Comparison of ENCODE assay signal across 10 mouse cellular contexts in genomic region chr13:63273859-63274258, GRCm38 (mm10).
DNase-seq lines count a peak whose midpoint lies in the region; ATAC-seq lines count a peak whose summit lies in the region.
"Had no signal": no experiment of that assay in that cellular context is flagged by ENCODE, and none has a peak within 500 bp of the region (broad histone marks: within the 10 kb centered on the region; RNA-seq: fewer than 3 reads in every experiment).

No protein-coding gene starts in this region.

- H3K36me3 ChIP-seq in kidney, embryonic 14.5 days (ENCODE audit: control insufficient read depth, insufficient read depth, low read length): no peaks in the 10 kb centered on the region
- no peaks in the 10 kb centered on the region for H3K36me3 ChIP-seq in hindbrain, embryonic 12.5 days
- no peaks in the 10 kb centered on the region for H3K36me3 ChIP-seq in midbrain, embryonic 11.5 days (ENCODE audit: control insufficient read depth, insufficient read depth, low read length)

- no peaks in the 10 kb centered on the region for H3K9me3 ChIP-seq in kidney, embryonic 14.5 days (ENCODE audit: control insufficient read depth, low read length)
- H3K9me3 ChIP-seq in hindbrain, embryonic 12.5 days (replicated peaks): no peaks in the 10 kb centered on the region
- no peaks in the 10 kb centered on the region for H3K9me3 ChIP-seq in midbrain, embryonic 11.5 days (ENCODE audit: control insufficient read depth, low read length)

- ATAC-seq in kidney, embryonic 14.5 days (ENCODE audit: low FRiP score, low TSS enrichment): no peak
- ATAC-seq in hindbrain, embryonic 12.5 days (ENCODE audit: low FRiP score): no peak
- no peak for ATAC-seq in midbrain, embryonic 11.5 days (ENCODE audit: low FRiP score)
- ATAC-seq: Patski had no signal

- peak overlapping the region; percentile 50 for H3K4me3 ChIP-seq in kidney, embryonic 14.5 days (ENCODE audit: low read length)
- H3K4me3 ChIP-seq in brown adipose tissue, adult 24 weeks (ENCODE audit: insufficient read depth, low read depth, low read length): peak overlapping the region; percentile 39
- peak overlapping the region; percentile 14; the same call in 1 of the 2 replicates for H3K4me3 ChIP-seq in hindbrain, embryonic 12.5 days
- no peak overlapping the region for H3K4me3 ChIP-seq in midbrain, embryonic 11.5 days (ENCODE audit: low read depth, low read length)

- no peak for DNase-seq in kidney, postnatal 10 days
- no peak for DNase-seq in midbrain, embryonic 11.5 days (ENCODE audit: low spot score, missing footprints)
- no peak for DNase-seq in thymus, adult 18-20 months
- no peak for DNase-seq in cerebellum, adult 9-10 months
- no peak for DNase-seq in ovary, postnatal 14 days (ENCODE audit: low spot score)
- DNase-seq: lung, postnatal 36 days had no signal

- H3K27ac ChIP-seq in kidney, embryonic 14.5 days (ENCODE audit: low read depth, low read length): peak overlapping the region; percentile 7; the same call in 1 of the 2 replicates
- H3K27ac ChIP-seq in brown adipose tissue, adult 24 weeks (replicated peaks; ENCODE audit: low read depth, low read length): peak overlapping the region; percentile 39
- no peak overlapping the region for H3K27ac ChIP-seq in hindbrain, embryonic 12.5 days
- no peak overlapping the region for H3K27ac ChIP-seq in midbrain, embryonic 11.5 days (ENCODE audit: low read depth, low read length)

- no peaks in the 10 kb centered on the region for H3K27me3 ChIP-seq in kidney, embryonic 14.5 days (ENCODE audit: control insufficient read depth, insufficient read depth, low read length)
- peaks cover 44% of the 10 kb centered on the region for H3K27me3 ChIP-seq in hindbrain, embryonic 12.5 days
- peaks cover 8% of the 10 kb centered on the region; the same call in 1 of the 2 replicates for H3K27me3 ChIP-seq in midbrain, embryonic 11.5 days (ENCODE audit: control insufficient read depth, insufficient read depth, low read length)
- H3K27me3 ChIP-seq: Patski had no signal

- peaks cover 46% of the 10 kb centered on the region for H3K4me1 ChIP-seq in kidney, embryonic 14.5 days (ENCODE audit: control insufficient read depth, insufficient read depth, low read length)
- peaks cover 38% of the 10 kb centered on the region for H3K4me1 ChIP-seq in brown adipose tissue, adult 24 weeks (ENCODE audit: control insufficient read depth, insufficient read depth, insufficient read length, low read length)
- H3K4me1 ChIP-seq in hindbrain, embryonic 12.5 days: peaks cover 22% of the 10 kb centered on the region
- H3K4me1 ChIP-seq in midbrain, embryonic 11.5 days (ENCODE audit: control insufficient read depth, insufficient read depth, low read length): peaks cover 26% of the 10 kb centered on the region

- H3K9ac ChIP-seq in kidney, embryonic 14.5 days (ENCODE audit: low read depth, low read length): peak overlapping the region; percentile 58
- no peak overlapping the region for H3K9ac ChIP-seq in hindbrain, embryonic 12.5 days
- H3K9ac ChIP-seq in midbrain, embryonic 11.5 days (ENCODE audit: low read length): no peak overlapping the region

- peak overlapping the region; percentile 55 for H3K4me2 ChIP-seq in kidney, embryonic 14.5 days (replicated peaks; ENCODE audit: low read depth, low read length)
- peak overlapping the region; percentile 30 for H3K4me2 ChIP-seq in hindbrain, embryonic 12.5 days (replicated peaks)
- H3K4me2 ChIP-seq in midbrain, embryonic 11.5 days: peak overlapping the region; percentile 4

- 40% methylated on average over 2 of the region's 2 CpGs for WGBS in kidney, embryonic 14.5 days
- 30% methylated on average over 2 of the region's 2 CpGs for WGBS in hindbrain, embryonic 12.5 days
- WGBS in midbrain, embryonic 11.5 days: 33% methylated on average over 2 of the region's 2 CpGs

Comparison
In these comparisons a context has a peak if more than half of its experiments do, and no peak if none do; other contexts are left out.
1. H3K27ac ChIP-seq: peak in kidney, embryonic 14.5 days (single experiment) and brown adipose tissue, adult 24 weeks (single experiment); none in hindbrain, embryonic 12.5 days (single experiment) and midbrain, embryonic 11.5 days (single experiment).
2. H3K4me2 ChIP-seq: peak in every context shown above with its lines; median percentile 55 in kidney, embryonic 14.5 days; 30 in hindbrain, embryonic 12.5 days; 4 in midbrain, embryonic 11.5 days.